Mouse (Mus musculus): ENCODE data around the gene Gm3591. TPM values are rescaled to one million over a fixed set of nuclear protein-coding genes. Genes with fewer than 3 reads are reported as not detected.
"Not testable (repeated sequence)": the region's sequence is repeated elsewhere in the genome, so short reads cannot be mapped to it uniquely, and the experiment has no call there.

Gm3591 gene
- not detected in 3 replicates for total RNA-seq (2017)

GRCm38 (mm10) chr14:6412382-6412781 lies at the start of gene Gm3591:
Gene Gm3591 (minus strand): TSS chr14:6412482.
- ATAC-seq (replicated peaks; ENCODE audit: insufficient number of reproducible peaks, low FRiP score, low TSS enrichment, poor library complexity, severe bottlenecking): not testable (repeated sequence)

DNA sequence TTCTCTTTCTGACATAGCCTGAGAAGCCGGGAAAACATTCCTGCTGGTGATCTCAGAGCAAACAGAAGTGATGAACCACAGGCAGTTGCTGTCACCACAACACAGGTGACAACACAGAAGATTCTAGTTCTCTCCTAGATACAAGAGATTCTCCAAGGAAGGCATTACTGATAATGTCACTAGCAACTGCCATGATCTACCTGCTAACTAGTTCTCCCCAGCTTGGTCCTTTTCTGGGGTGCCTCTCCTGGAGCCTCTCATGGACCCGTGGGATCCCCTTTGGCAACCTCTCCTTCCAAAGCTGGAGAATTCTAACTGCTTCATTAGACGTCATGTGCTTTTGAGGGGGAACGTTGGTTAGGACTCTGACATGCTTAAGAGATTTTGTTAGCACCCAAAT lies 32.2 kb upstream of the Gm3591 start, which contains the start of gene Gm3594:
Gene Gm3594 (minus strand): TSS at position 101 of the 400 bp plus-strand sequence.
- not testable (repeated sequence) for ATAC-seq (replicated peaks; ENCODE audit: insufficient number of reproducible peaks, low FRiP score, low TSS enrichment, poor library complexity, severe bottlenecking)

- ATAC-seq (replicated peaks; ENCODE audit: insufficient number of reproducible peaks, low FRiP score, low TSS enrichment, poor library complexity, severe bottlenecking): not testable (repeated sequence)
These were observed 28.5 kb upstream of the Gm3591 start for GRCm38 (mm10) chr14:6440774-6441173.

DNA sequence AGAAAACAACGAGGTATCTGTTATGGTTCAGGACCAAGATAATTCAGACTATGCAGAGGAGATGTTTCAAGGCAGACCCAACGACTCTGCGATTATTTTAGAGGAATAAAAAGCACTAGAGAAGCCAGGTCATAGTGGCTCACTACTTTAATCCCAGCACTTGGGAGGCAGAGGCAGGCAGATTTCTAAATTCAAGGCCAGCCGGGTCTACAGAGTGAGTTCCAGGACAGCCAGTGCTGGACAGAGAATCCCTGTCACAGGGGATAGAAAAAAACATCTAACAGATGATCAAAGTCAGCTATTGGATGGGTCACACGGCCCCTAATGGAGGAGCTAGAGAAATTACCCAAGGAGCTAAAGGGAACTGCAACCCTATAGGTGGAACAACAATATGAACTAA lies 27.9 kb upstream of the Gm3591 start:
- not testable (repeated sequence) for ATAC-seq (replicated peaks; ENCODE audit: insufficient number of reproducible peaks, low FRiP score, low TSS enrichment, poor library complexity, severe bottlenecking)

DNA sequence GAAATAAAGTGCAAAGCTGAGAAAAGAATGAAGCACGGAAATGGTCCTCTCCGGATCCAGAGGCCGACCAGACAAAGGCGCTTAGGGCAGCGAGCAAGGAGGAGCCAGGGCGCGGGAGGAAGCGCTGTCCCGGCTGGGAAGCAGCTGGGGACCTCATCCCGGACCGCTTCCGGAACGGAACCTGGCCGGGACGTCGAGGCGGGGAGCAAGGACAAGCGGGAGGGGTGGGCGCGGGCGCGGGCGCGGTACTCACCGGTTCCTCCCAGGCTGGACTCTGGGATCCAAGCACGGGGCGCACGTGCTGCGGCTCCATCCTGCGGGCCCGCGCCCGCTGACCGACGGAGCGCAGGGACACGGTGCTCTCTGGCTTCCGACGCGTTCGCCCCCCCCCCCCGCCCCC lies 14.5 kb upstream of the Gm3591 start:
- ATAC-seq (replicated peaks; ENCODE audit: insufficient number of reproducible peaks, low FRiP score, low TSS enrichment, poor library complexity, severe bottlenecking): not testable (repeated sequence)

DNA sequence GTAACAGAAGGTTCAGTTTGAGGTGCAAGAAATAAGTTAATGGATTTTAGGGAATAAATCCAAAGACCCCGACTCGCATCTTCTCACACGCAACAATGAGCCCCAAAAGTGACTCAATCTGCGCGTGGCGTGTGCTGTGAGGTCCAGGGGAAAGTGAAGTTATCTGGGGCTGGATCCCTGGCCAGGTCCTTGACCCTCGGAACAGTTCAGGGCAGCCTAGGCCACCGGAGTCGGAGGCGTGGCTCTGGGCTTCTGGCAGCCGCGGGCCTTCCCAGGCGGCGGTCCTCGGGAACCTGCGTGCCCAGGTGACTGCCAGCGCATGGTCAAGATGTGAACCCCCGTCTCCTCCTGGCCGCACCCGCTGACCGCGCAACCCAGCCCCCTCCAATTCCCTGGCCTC lies 14.1 kb upstream of the Gm3591 start:
- not testable (repeated sequence) for ATAC-seq (replicated peaks; ENCODE audit: insufficient number of reproducible peaks, low FRiP score, low TSS enrichment, poor library complexity, severe bottlenecking)

GRCm38 (mm10) chr14:6390219-6390618 lies 22.1 kb downstream of the Gm3591 start, which contains the start of gene Gm16440:
Gene Gm16440 (minus strand): TSS chr14:6390319.
- not testable (repeated sequence) for ATAC-seq (replicated peaks; ENCODE audit: insufficient number of reproducible peaks, low FRiP score, low TSS enrichment, poor library complexity, severe bottlenecking)

Other genes starting within 250 kb of the Gm3591 start
- gene Gm21560, start 193.2 kb downstream of the Gm3591 start, total RNA-seq (2017): not detected in 3 replicates
- not detected in 3 replicates for gene Gm3411, start 125.2 kb downstream of the Gm3591 start, total RNA-seq (2017)
- gene Gm21103, start 107.6 kb downstream of the Gm3591 start, total RNA-seq (2017): 1.9 TPM in 1 of 3 replicates, not detected in the others
- gene Gm3618, start 68.8 kb downstream of the Gm3591 start, total RNA-seq (2017): not detected in 3 replicates
- gene Gm16440, start 22.2 kb downstream of the Gm3591 start, total RNA-seq (2017): not detected in 3 replicates
- not detected in 3 replicates for gene Gm3594, start 32.1 kb upstream of the Gm3591 start, total RNA-seq (2017)
- not detected in 3 replicates for gene Gm8356, start 124.8 kb upstream of the Gm3591 start, total RNA-seq (2017)
- not detected in 3 replicates for gene Gm3629, start 178.1 kb upstream of the Gm3591 start, total RNA-seq (2017)
- not detected in 3 replicates for gene Gm3460, start 209.9 kb upstream of the Gm3591 start, total RNA-seq (2017)